Mouse (Mus musculus) midbrain, embryonic 13.5 days (tissue): ENCODE results near the gene Acadm. TPM values are rescaled to one million over a fixed set of nuclear protein-coding genes. Genes with fewer than 3 reads are reported as not detected.

ENCODE experiments used
- ATAC-seq: fragments of 200-750 bp; cut with Nextera tagmentation; 2 replicates; pipeline ENCODE4 v1.8.0; 2017; ENCODE audit warnings: mild to moderate bottlenecking, moderate TSS enrichment, moderate library complexity
- H3K27ac ChIP-seq: fragments of 300-500 bp; sonication (generic); 2 replicates; pipeline ENCODE4 v1.5.1; 2015; ENCODE audit warnings: inconsistent platforms, mild to moderate bottlenecking, moderate library complexity
- H3K27me3 ChIP-seq: fragments of 300-500 bp; sonication (generic); 2 replicates; pipeline ENCODE4 v1.6.1; 2015; ENCODE audit warnings: mild to moderate bottlenecking, inconsistent platforms
- H3K36me3 ChIP-seq: fragments of 300-500 bp; sonication (generic); 2 replicates; pipeline ENCODE4 v1.6.1; 2015; ENCODE audit warnings: mild to moderate bottlenecking, inconsistent platforms
- H3K4me1 ChIP-seq: fragments of 300-500 bp; sonication (generic); replicated peaks from 2 replicates; pipeline ENCODE4 v1.6.1; 2015; ENCODE audit warnings: inconsistent platforms
- H3K4me2 ChIP-seq: fragments of 300-500 bp; sonication (generic); replicated peaks from 2 replicates; pipeline ENCODE4 v1.6.1; 2015; ENCODE audit warnings: moderate library complexity, mild to moderate bottlenecking, inconsistent platforms
- H3K4me3 ChIP-seq: fragments of 300-500 bp; sonication (generic); replicated peaks from 2 replicates; pipeline ENCODE4 v1.5.1; 2015; ENCODE audit warnings: mild to moderate bottlenecking, inconsistent platforms
- H3K9ac ChIP-seq: fragments of 300-500 bp; sonication (generic); replicated peaks from 2 replicates; pipeline ENCODE4 v1.6.1; 2015; ENCODE audit warnings: mild to moderate bottlenecking, inconsistent platforms
- H3K9me3 ChIP-seq: fragments of 300-500 bp; sonication (generic); 2 replicates; pipeline ENCODE4 v1.6.1; 2016; ENCODE audit warnings: mild to moderate bottlenecking, inconsistent platforms
- WGBS: fragments of 180-500 bp; shearing (Covaris S2); methylation state at CpG from one replicate; pipeline ENCODE4 v1.1.7; 2015; 5-methylcytosine and 5-hydroxymethylcytosine counted together
- polyA plus RNA-seq: library from polyadenylated mRNA; unstranded; fragments of >200 nt; fragmentation: Nextera tagmentation; extraction: Ambion mirVana; gene quantifications from 2 replicates; pipeline ENCODE4 v1.2.1, GENCODE M21; 2015

Gene Acadm
- polyA plus RNA-seq, 1 experiment from 2014 or later = 50.6 TPM

- no peaks in the 10 kb centered on the region for H3K9me3 ChIP-seq
- no peaks in the 10 kb centered on the region for H3K36me3 ChIP-seq
- no peak overlapping the region for H3K4me2 ChIP-seq
- WGBS = 77% methylated on average over 6 of the region's 6 CpGs
- no peaks in the 10 kb centered on the region for H3K27me3 ChIP-seq
- no peak; the same call in 1 of the 2 replicates for ATAC-seq
- H3K27ac ChIP-seq = no peak overlapping the region
- H3K9ac ChIP-seq = no peak overlapping the region
- H3K4me1 ChIP-seq = no peaks in the 10 kb centered on the region
- H3K4me3 ChIP-seq = no peak overlapping the region
These were observed 17.4 kb upstream of the Acadm start for GRCm38 (mm10) chr3:153961632-153962389.

GRCm38 (mm10) chr3:153960884-153961283 is 16.5 kb upstream of the Acadm start:
- H3K36me3 ChIP-seq = no peaks in the 10 kb centered on the region
- H3K4me1 ChIP-seq = no peaks in the 10 kb centered on the region
- H3K9me3 ChIP-seq = no peaks in the 10 kb centered on the region
- no peak overlapping the region for H3K27ac ChIP-seq
- peak; percentile 43; the same call in 1 of the 2 replicates for ATAC-seq
- H3K27me3 ChIP-seq = no peaks in the 10 kb centered on the region
- no peak overlapping the region for H3K9ac ChIP-seq
- H3K4me2 ChIP-seq = no peak overlapping the region
- 60% methylated on average over 2 of the region's 2 CpGs for WGBS
- no peak overlapping the region for H3K4me3 ChIP-seq

- H3K9ac ChIP-seq = no peak overlapping the region
- WGBS = 81% methylated on average over 9 of the region's 9 CpGs
- no peak overlapping the region for H3K4me3 ChIP-seq
- no peaks in the 10 kb centered on the region for H3K4me1 ChIP-seq
- no peaks in the 10 kb centered on the region for H3K36me3 ChIP-seq
- H3K9me3 ChIP-seq = no peaks in the 10 kb centered on the region
- no peak overlapping the region for H3K4me2 ChIP-seq
- H3K27ac ChIP-seq = no peak overlapping the region
- peak; percentile 35 for ATAC-seq
- H3K27me3 ChIP-seq = no peaks in the 10 kb centered on the region
These were observed 15.3 kb upstream of the Acadm start for GRCm38 (mm10) chr3:153959731-153960207.

GRCm38 (mm10) chr3:153959035-153959730 is 14.8 kb upstream of the Acadm start:
- Histone ChIP-seq H3K4me1 (no peaks in the 10 kb centered on the region), H3K9me3 (no peaks in the 10 kb centered on the region), H3K4me3 (no peak overlapping the region), H3K4me2 (no peak overlapping the region), H3K36me3 (no peaks in the 10 kb centered on the region), H3K27ac (no peak overlapping the region), H3K27me3 (no peaks in the 10 kb centered on the region), H3K9ac (no peak overlapping the region)
- peak; percentile 64 for ATAC-seq
- WGBS = 97% methylated on average over 1 of the region's 1 CpGs

GRCm38 (mm10) chr3:153957916-153958315 is 13.5 kb upstream of the Acadm start:
- WGBS = 92% methylated on average over 5 of the region's 5 CpGs
- no peaks in the 10 kb centered on the region for H3K36me3 ChIP-seq
- no peak for ATAC-seq

GRCm38 (mm10) chr3:153948176-153948575 is 3.7 kb upstream of the Acadm start:
- no peaks in the 10 kb centered on the region for H3K9me3 ChIP-seq
- 79% methylated on average over 2 of the region's 2 CpGs for WGBS
- H3K27me3 ChIP-seq = no peaks in the 10 kb centered on the region
- ATAC-seq = no peak
- no peak overlapping the region for H3K27ac ChIP-seq
- no peak overlapping the region for H3K4me3 ChIP-seq
- no peak overlapping the region for H3K9ac ChIP-seq
- H3K4me2 ChIP-seq = no peak overlapping the region
- H3K36me3 ChIP-seq = no peaks in the 10 kb centered on the region
- peaks cover 13% of the 10 kb centered on the region for H3K4me1 ChIP-seq

More at GRCm38 (mm10) chr3:153957916-153958315, 13.5 kb upstream of the Acadm start:
- H3K4me3 ChIP-seq = no peak overlapping the region
- no peaks in the 10 kb centered on the region for H3K4me1 ChIP-seq
- H3K9ac ChIP-seq = no peak overlapping the region
- H3K4me2 ChIP-seq = no peak overlapping the region
- H3K27ac ChIP-seq = no peak overlapping the region
- H3K27me3 ChIP-seq = no peaks in the 10 kb centered on the region
- no peaks in the 10 kb centered on the region for H3K9me3 ChIP-seq

GRCm38 (mm10) chr3:153947271-153947670 is 2.8 kb upstream of the Acadm start:
- H3K9ac ChIP-seq = no peak overlapping the region
- H3K36me3 ChIP-seq = no peaks in the 10 kb centered on the region
- no peak overlapping the region for H3K27ac ChIP-seq
- H3K9me3 ChIP-seq = no peaks in the 10 kb centered on the region
- WGBS = 75% methylated on average over 4 of the region's 4 CpGs
- peaks cover 18% of the 10 kb centered on the region for H3K4me1 ChIP-seq
- no peaks in the 10 kb centered on the region for H3K27me3 ChIP-seq
- no peak for ATAC-seq
- no peak overlapping the region for H3K4me2 ChIP-seq
- H3K4me3 ChIP-seq = no peak overlapping the region

- ATAC-seq = peak; percentile 71
- Histone ChIP-seq H3K9ac (peak overlapping the region; percentile 72), H3K9me3 (no peaks in the 10 kb centered on the region), H3K36me3 (no peaks in the 10 kb centered on the region; the same call in 1 of the 2 replicates), H3K27ac (peak overlapping the region; percentile 59), H3K4me2 (peak overlapping the region; percentile 64), H3K27me3 (no peaks in the 10 kb centered on the region), H3K4me1 (peaks cover 18% of the 10 kb centered on the region), H3K4me3 (peak overlapping the region; percentile 55)
- WGBS = under 1% methylated on average over 19 of the region's 19 CpGs
These were observed 514 bp downstream of the Acadm start for GRCm38 (mm10) chr3:153943901-153944334.

GRCm38 (mm10) chr3:153943003-153943640 is 1.3 kb downstream of the Acadm start:
- H3K36me3 ChIP-seq = peaks cover 5% of the 10 kb centered on the region; the same call in 1 of the 2 replicates
- H3K4me2 ChIP-seq = peak overlapping the region; percentile 64
- H3K27ac ChIP-seq = no peak overlapping the region
- ATAC-seq = no peak
- 30% methylated on average over 12 of the region's 12 CpGs for whole genome bisulfite sequencing
- H3K27me3 ChIP-seq = no peaks in the 10 kb centered on the region
- H3K9me3 ChIP-seq = no peaks in the 10 kb centered on the region
- H3K4me3 ChIP-seq = peak overlapping the region; percentile 55
- peaks cover 18% of the 10 kb centered on the region for H3K4me1 ChIP-seq
- H3K9ac ChIP-seq = no peak overlapping the region

GRCm38 (mm10) chr3:153941613-153942012 is 2.8 kb downstream of the Acadm start:
- Histone ChIP-seq H3K4me1 (peaks cover 18% of the 10 kb centered on the region), H3K4me2 (no peak overlapping the region), H3K4me3 (no peak overlapping the region), H3K27ac (no peak overlapping the region), H3K27me3 (no peaks in the 10 kb centered on the region), H3K36me3 (peaks cover 13% of the 10 kb centered on the region), H3K9ac (no peak overlapping the region), H3K9me3 (no peaks in the 10 kb centered on the region)
- 95% methylated on average over 13 of the region's 13 CpGs for WGBS
- ATAC-seq = no peak

- no peaks in the 10 kb centered on the region for H3K27me3 ChIP-seq
- ATAC-seq = no peak
- H3K9me3 ChIP-seq = no peaks in the 10 kb centered on the region
- H3K36me3 ChIP-seq = peaks cover 20% of the 10 kb centered on the region
- no peak overlapping the region for H3K27ac ChIP-seq
- 91% methylated on average over 9 of the region's 9 CpGs for WGBS
- no peak overlapping the region for H3K4me2 ChIP-seq
- no peak overlapping the region for H3K9ac ChIP-seq
- no peak overlapping the region for H3K4me3 ChIP-seq
- H3K4me1 ChIP-seq = peaks cover 18% of the 10 kb centered on the region
These were observed 3.9 kb downstream of the Acadm start for GRCm38 (mm10) chr3:153940486-153940885.

GRCm38 (mm10) chr3:153940021-153940420 is 4.4 kb downstream of the Acadm start:
- Histone ChIP-seq H3K9ac (no peak overlapping the region), H3K4me1 (peaks cover 17% of the 10 kb centered on the region), H3K27me3 (no peaks in the 10 kb centered on the region), H3K36me3 (peaks cover 20% of the 10 kb centered on the region), H3K4me2 (no peak overlapping the region), H3K27ac (no peak overlapping the region), H3K9me3 (no peaks in the 10 kb centered on the region), H3K4me3 (no peak overlapping the region)
- no peak for ATAC-seq
- 86% methylated on average over 8 of the region's 8 CpGs for WGBS
